In genomic region chr4:124964912-124965599, GRCm38 (mm10) we compare ENCODE assay signal across 14 mouse cellular contexts. TPM values are rescaled to one million over a fixed set of nuclear protein-coding genes. Genes with fewer than 3 reads are reported as not detected.
DNase-seq lines count a peak whose midpoint lies in the region; ATAC-seq and TF ChIP-seq lines count a peak whose summit lies in the region.
"Had no signal": no experiment of that assay in that cellular context is flagged by ENCODE, and none has a peak within 500 bp of the region (broad histone marks: within the 10 kb centered on the region; RNA-seq: fewer than 3 reads in every experiment).

No protein-coding gene starts in this region.

- no peak for TF ChIP-seq CTCF in brain, embryonic 14.5 days (IDR thresholded peaks at IDR 0.05; ENCODE audit: borderline replicate concordance, extremely low read depth, insufficient read depth, insufficient read length)

- H3K4me2 ChIP-seq in hindbrain, embryonic 14.5 days (replicated peaks) = no peak overlapping the region
- no peak overlapping the region for H3K4me2 ChIP-seq in embryonic facial prominence, embryonic 11.5 days (ENCODE audit: low read depth, low read length)
- H3K4me2 ChIP-seq in midbrain, embryonic 15.5 days = no peak overlapping the region
- H3K4me2 ChIP-seq: limb, embryonic 13.5 days; neural tube, embryonic 12.5 days had no signal

- no peaks in the 10 kb centered on the region for H3K9me3 ChIP-seq in hindbrain, embryonic 10.5 days
- H3K9me3 ChIP-seq in hindbrain, embryonic 14.5 days (ENCODE audit: control insufficient read depth, low read length) = no peaks in the 10 kb centered on the region
- no peaks in the 10 kb centered on the region for H3K9me3 ChIP-seq in embryonic facial prominence, embryonic 11.5 days (replicated peaks; ENCODE audit: control insufficient read depth, low read length)
- H3K9me3 ChIP-seq in midbrain, embryonic 15.5 days = no peaks in the 10 kb centered on the region
- H3K9me3 ChIP-seq: limb, embryonic 13.5 days; neural tube, embryonic 12.5 days had no signal

- peak; percentile 65 for DNase-seq in hindbrain, embryonic 10.5 days (ENCODE audit: low spot score)
- DNase-seq in hindbrain, embryonic 14.5 days (ENCODE audit: low spot score) = no peak
- peak; percentile 53 for DNase-seq in brain, embryonic 14.5 days (ENCODE audit: low read depth)
- DNase-seq in embryonic facial prominence, embryonic 11.5 days (ENCODE audit: low spot score) = no peak
- DNase-seq in adrenal gland, adult 2 months = no peak
- no peak for DNase-seq in testis, postnatal 10 days (ENCODE audit: low spot score)
- DNase-seq: cerebellum, adult 9-10 months; kidney, postnatal 36 days; lung, adult 18-20 months had no signal

- TF ChIP-seq POLR2A in brain, embryonic 14.5 days (IDR thresholded peaks at IDR 0.05; ENCODE audit: borderline replicate concordance, extremely low read depth, insufficient read depth, insufficient read length, poor library complexity, severe bottlenecking) = no peak

- 5% methylated on average over 8 of the region's 8 CpGs for WGBS in hindbrain, embryonic 10.5 days
- WGBS in hindbrain, embryonic 14.5 days = 7% methylated on average over 8 of the region's 8 CpGs
- 15% methylated on average over 8 of the region's 8 CpGs for WGBS in embryonic facial prominence, embryonic 11.5 days
- WGBS in midbrain, embryonic 15.5 days = 11% methylated on average over 8 of the region's 8 CpGs

- no peak overlapping the region for H3K9ac ChIP-seq in hindbrain, embryonic 14.5 days
- no peak overlapping the region; the same call in 1 of the 2 replicates for H3K9ac ChIP-seq in embryonic facial prominence, embryonic 11.5 days (replicated peaks; ENCODE audit: low read length)
- no peak overlapping the region for H3K9ac ChIP-seq in midbrain, embryonic 15.5 days
- H3K9ac ChIP-seq: limb, embryonic 13.5 days; neural tube, embryonic 12.5 days had no signal

- peak overlapping the region; percentile 77 for H3K27ac ChIP-seq in hindbrain, embryonic 10.5 days
- no peak overlapping the region for H3K27ac ChIP-seq in hindbrain, embryonic 14.5 days
- H3K27ac ChIP-seq in embryonic facial prominence, embryonic 11.5 days (replicated peaks; ENCODE audit: low read depth, low read length) = no peak overlapping the region; the same call in 1 of the 2 replicates
- H3K27ac ChIP-seq in midbrain, embryonic 15.5 days = no peak overlapping the region; the same call in 1 of the 2 replicates
- H3K27ac ChIP-seq: limb, embryonic 13.5 days; neural tube, embryonic 12.5 days had no signal

- H3K4me1 ChIP-seq in hindbrain, embryonic 10.5 days (replicated peaks) = peaks cover 49% of the 10 kb centered on the region
- peaks cover under 1% of the 10 kb centered on the region for H3K4me1 ChIP-seq in hindbrain, embryonic 14.5 days (replicated peaks; ENCODE audit: control insufficient read depth, insufficient read depth, low read length)
- H3K4me1 ChIP-seq in embryonic facial prominence, embryonic 11.5 days (ENCODE audit: control insufficient read depth, insufficient read depth, low read length) = peaks cover 11% of the 10 kb centered on the region
- peaks cover 9% of the 10 kb centered on the region; the same call in 1 of the 2 replicates for H3K4me1 ChIP-seq in midbrain, embryonic 15.5 days

- ATAC-seq in hindbrain, embryonic 14.5 days (ENCODE audit: low FRiP score) = no peak
- peak; percentile 42; the same call in 1 of the 2 replicates for ATAC-seq in embryonic facial prominence, embryonic 11.5 days (replicated peaks; ENCODE audit: insufficient number of reproducible peaks, low FRiP score, low TSS enrichment, low read depth)
- peak; percentile 39; the same call in 1 of the 2 replicates for ATAC-seq in midbrain, embryonic 15.5 days (replicated peaks)

- no peaks in the 10 kb centered on the region for H3K27me3 ChIP-seq in hindbrain, embryonic 10.5 days (ENCODE audit: insufficient read depth, poor library complexity, severe bottlenecking)
- no peaks in the 10 kb centered on the region for H3K27me3 ChIP-seq in hindbrain, embryonic 14.5 days (ENCODE audit: control insufficient read depth, insufficient read depth, low read length)
- H3K27me3 ChIP-seq in embryonic facial prominence, embryonic 11.5 days (ENCODE audit: control insufficient read depth, insufficient read depth, low read length) = no peaks in the 10 kb centered on the region
- no peaks in the 10 kb centered on the region for H3K27me3 ChIP-seq in midbrain, embryonic 15.5 days (replicated peaks)
- H3K27me3 ChIP-seq: neural tube, embryonic 12.5 days had no signal

- no peak overlapping the region for H3K4me3 ChIP-seq in hindbrain, embryonic 10.5 days
- H3K4me3 ChIP-seq in hindbrain, embryonic 14.5 days (replicated peaks; ENCODE audit: low read length) = no peak overlapping the region
- H3K4me3 ChIP-seq in embryonic facial prominence, embryonic 11.5 days (ENCODE audit: low read depth, low read length) = no peak overlapping the region
- H3K4me3 ChIP-seq in midbrain, embryonic 15.5 days = no peak overlapping the region
- H3K4me3 ChIP-seq: erythroblast, embryonic 14.5 days; limb, embryonic 13.5 days; neural tube, embryonic 12.5 days had no signal

- no peaks in the 10 kb centered on the region for H3K36me3 ChIP-seq in hindbrain, embryonic 10.5 days
- H3K36me3 ChIP-seq in hindbrain, embryonic 14.5 days (replicated peaks; ENCODE audit: control insufficient read depth, insufficient read depth) = no peaks in the 10 kb centered on the region
- H3K36me3 ChIP-seq in embryonic facial prominence, embryonic 11.5 days (replicated peaks; ENCODE audit: control insufficient read depth, insufficient read depth, low read depth, low read length) = no peaks in the 10 kb centered on the region
- no peaks in the 10 kb centered on the region for H3K36me3 ChIP-seq in midbrain, embryonic 15.5 days (replicated peaks)
- H3K36me3 ChIP-seq: limb, embryonic 13.5 days; neural tube, embryonic 12.5 days had no signal

RNA-seq across cellular contexts. Expression of gene Rspo1, which starts 21.2 kb away (rescaled TPM):
- 14.8 and 17.4 TPM in 2 replicates for polyA plus RNA-seq in hindbrain, embryonic 10.5 days (2016; fragmentation: Nextera tagmentation; extraction: Ambion mirVana)
- 1.2 and 1.9 TPM in 2 replicates for polyA plus RNA-seq in hindbrain, embryonic 14.5 days (2014; fragmentation: Nextera tagmentation; extraction: Ambion mirVana)
- 5.1 and 6.3 TPM in 2 replicates for polyA plus RNA-seq in brain, embryonic 14.5 days (2012; rRNA removed)
- 8.0 and 11.0 TPM in 2 replicates for polyA plus RNA-seq in embryonic facial prominence, embryonic 11.5 days (2014; fragmentation: Nextera tagmentation; extraction: Ambion mirVana)
- polyA plus RNA-seq in midbrain, embryonic 15.5 days (2015; fragmentation: Nextera tagmentation; extraction: Ambion mirVana) = 2.4 and 3.7 TPM in 2 replicates
- 1 to 10 TPM; 5.1 to 7.5 TPM for total RNA-seq in adrenal gland, adult 2 months (2021)
- 6.8 and 7.1 TPM in 2 replicates for polyA plus RNA-seq in adrenal gland, adult 2 months (2012; rRNA removed)
- total RNA-seq: hematopoietic stem cell, adult 5-6 weeks had no signal

RNA-seq across cellular contexts. Expression of gene Cdca8, which starts 25.9 kb away (rescaled TPM):
- polyA plus RNA-seq in hindbrain, embryonic 10.5 days (2016; fragmentation: Nextera tagmentation; extraction: Ambion mirVana) = 224 and 253 TPM in 2 replicates
- polyA plus RNA-seq in hindbrain, embryonic 14.5 days (2014; fragmentation: Nextera tagmentation; extraction: Ambion mirVana) = 19.0 and 28.7 TPM in 2 replicates
- polyA plus RNA-seq in brain, embryonic 14.5 days (2012; rRNA removed) = 29.5 and 34.1 TPM in 2 replicates
- 191 and 200 TPM in 2 replicates for polyA plus RNA-seq in embryonic facial prominence, embryonic 11.5 days (2014; fragmentation: Nextera tagmentation; extraction: Ambion mirVana)
- 24.8 and 30.6 TPM in 2 replicates for polyA plus RNA-seq in midbrain, embryonic 15.5 days (2015; fragmentation: Nextera tagmentation; extraction: Ambion mirVana)
- total RNA-seq in adrenal gland, adult 2 months (2021) = 1 to 10 TPM; 2.0 to 4.8 TPM
- 3.7 and 4.1 TPM in 2 replicates for polyA plus RNA-seq in adrenal gland, adult 2 months (2012; rRNA removed)

RNA-seq across cellular contexts. Expression of gene 9930104L06Rik, which starts 28.2 kb away (rescaled TPM):
- 13.3 and 18.0 TPM in 2 replicates for polyA plus RNA-seq in hindbrain, embryonic 10.5 days (2016; fragmentation: Nextera tagmentation; extraction: Ambion mirVana)
- polyA plus RNA-seq in hindbrain, embryonic 14.5 days (2014; fragmentation: Nextera tagmentation; extraction: Ambion mirVana) = 4.1 and 5.2 TPM in 2 replicates
- polyA plus RNA-seq in brain, embryonic 14.5 days (2012; rRNA removed) = 18.3 and 22.3 TPM in 2 replicates
- polyA plus RNA-seq in embryonic facial prominence, embryonic 11.5 days (2014; fragmentation: Nextera tagmentation; extraction: Ambion mirVana) = 3.8 and 5.5 TPM in 2 replicates
- polyA plus RNA-seq in midbrain, embryonic 15.5 days (2015; fragmentation: Nextera tagmentation; extraction: Ambion mirVana) = 14.3 and 16.9 TPM in 2 replicates
- total RNA-seq in adrenal gland, adult 2 months (2021) = 10 to 100 TPM; 10.3 to 15.3 TPM
- 13.2 and 21.1 TPM in 2 replicates for polyA plus RNA-seq in adrenal gland, adult 2 months (2012; rRNA removed)

RNA-seq across cellular contexts. Expression of gene Gnl2, which starts 51.3 kb away (rescaled TPM):
- polyA plus RNA-seq in hindbrain, embryonic 10.5 days (2016; fragmentation: Nextera tagmentation; extraction: Ambion mirVana) = 76.8 and 86.1 TPM in 2 replicates
- polyA plus RNA-seq in hindbrain, embryonic 14.5 days (2014; fragmentation: Nextera tagmentation; extraction: Ambion mirVana) = 81.6 and 86.1 TPM in 2 replicates
- polyA plus RNA-seq in brain, embryonic 14.5 days (2012; rRNA removed) = 95.4 and 95.6 TPM in 2 replicates
- polyA plus RNA-seq in embryonic facial prominence, embryonic 11.5 days (2014; fragmentation: Nextera tagmentation; extraction: Ambion mirVana) = 94.4 and 99.3 TPM in 2 replicates
- polyA plus RNA-seq in midbrain, embryonic 15.5 days (2015; fragmentation: Nextera tagmentation; extraction: Ambion mirVana) = 96.9 and 104 TPM in 2 replicates
- total RNA-seq in adrenal gland, adult 2 months (2021) = 10 to 100 TPM; 41.5 to 59.6 TPM
- 6.6 and 7.2 TPM in 2 replicates for polyA plus RNA-seq in adrenal gland, adult 2 months (2012; rRNA removed)

Comparison
In these comparisons a context has a peak if more than half of its experiments do, and no peak if none do; other contexts are left out.
1. DNase-seq: peak in hindbrain, embryonic 10.5 days (single experiment) and brain, embryonic 14.5 days (single experiment); none in hindbrain, embryonic 14.5 days (single experiment), embryonic facial prominence, embryonic 11.5 days (single experiment), adrenal gland, adult 2 months (single experiment) and testis, postnatal 10 days (single experiment).